Mouse (Mus musculus): ENCODE results near the gene Vps52.
"Not testable (repeated sequence)": the region's sequence is repeated elsewhere in the genome, so short reads cannot be mapped to it uniquely, and the experiment has no call there.

Vps52 gene

DNA sequence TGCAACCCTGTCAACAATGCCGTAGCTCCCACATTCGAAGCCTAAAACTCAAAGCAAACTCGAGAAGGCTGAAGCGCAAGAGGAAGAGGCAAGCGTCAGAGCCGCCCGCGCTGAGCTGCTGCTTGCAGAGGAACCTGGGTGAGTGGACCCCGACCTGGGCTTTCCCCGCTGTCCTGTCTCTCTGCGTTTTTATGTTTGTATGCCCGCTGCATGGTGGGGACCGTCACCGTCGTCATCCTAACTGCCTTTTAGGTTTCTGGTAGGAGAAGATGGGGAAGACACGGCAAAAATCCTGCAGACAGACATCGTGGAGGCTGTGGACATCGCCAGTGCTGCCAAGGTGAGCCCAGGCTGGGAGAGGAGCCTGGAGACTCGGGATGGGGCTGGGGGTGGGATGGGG is 14.2 kb upstream of the Vps52 start:
- no peak for DNase-seq (ENCODE audit: low read depth, low spot score)

DNA sequence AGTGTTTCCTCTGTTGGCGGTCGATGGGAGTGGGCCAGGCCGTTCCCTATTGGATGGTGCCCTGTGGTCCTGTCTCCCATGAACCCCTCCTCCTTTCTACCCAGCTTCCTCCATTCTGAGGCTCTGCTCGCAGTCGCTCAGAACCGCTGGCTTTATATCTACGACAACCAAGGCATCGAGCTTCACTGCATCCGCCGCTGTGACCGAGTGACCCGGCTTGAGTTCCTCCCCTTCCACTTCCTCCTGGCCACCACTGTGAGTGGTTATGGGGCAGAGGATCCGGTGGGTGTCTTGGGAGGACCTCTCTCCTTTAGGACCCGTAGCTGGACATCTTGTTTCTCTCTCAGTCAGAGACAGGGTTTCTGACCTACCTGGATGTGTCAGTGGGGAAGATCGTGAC is 12.2 kb upstream of the Vps52 start:
- no peak for DNase-seq (ENCODE audit: low read depth, low spot score)

DNA sequence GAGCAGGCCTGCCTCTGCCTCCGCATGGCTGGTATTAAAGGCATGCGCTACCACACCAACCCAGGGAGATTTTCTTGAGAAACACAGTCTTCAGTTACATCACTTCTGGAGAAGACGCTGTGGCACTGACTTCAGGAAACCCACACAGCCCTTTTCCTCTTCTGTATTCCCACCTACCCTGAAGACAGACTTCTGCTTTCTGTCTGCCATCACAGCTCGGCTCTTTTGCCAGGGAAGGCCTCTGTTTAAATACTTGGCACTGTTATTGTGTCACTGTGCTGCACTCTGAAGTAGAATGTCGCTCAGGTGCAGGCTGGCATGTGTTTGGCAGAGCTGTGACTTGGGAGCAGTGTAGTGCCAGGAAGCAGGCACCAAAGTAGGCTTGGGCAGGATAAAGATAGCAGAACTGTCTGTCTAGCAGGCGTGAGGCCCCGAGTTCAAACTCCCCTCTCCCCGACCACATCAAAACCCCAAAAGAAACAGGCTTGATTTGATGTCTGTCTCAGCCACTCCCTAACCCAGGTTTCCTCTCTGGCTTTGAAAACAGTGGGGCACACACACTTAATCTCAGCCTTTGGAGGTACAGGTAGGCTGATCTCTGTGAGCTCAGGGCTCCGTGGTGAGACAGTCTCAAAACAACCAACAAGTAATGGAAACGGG is 8.1 kb upstream of the Vps52 start:
- DNase-seq (ENCODE audit: low read depth, low spot score), result no peak

DNA sequence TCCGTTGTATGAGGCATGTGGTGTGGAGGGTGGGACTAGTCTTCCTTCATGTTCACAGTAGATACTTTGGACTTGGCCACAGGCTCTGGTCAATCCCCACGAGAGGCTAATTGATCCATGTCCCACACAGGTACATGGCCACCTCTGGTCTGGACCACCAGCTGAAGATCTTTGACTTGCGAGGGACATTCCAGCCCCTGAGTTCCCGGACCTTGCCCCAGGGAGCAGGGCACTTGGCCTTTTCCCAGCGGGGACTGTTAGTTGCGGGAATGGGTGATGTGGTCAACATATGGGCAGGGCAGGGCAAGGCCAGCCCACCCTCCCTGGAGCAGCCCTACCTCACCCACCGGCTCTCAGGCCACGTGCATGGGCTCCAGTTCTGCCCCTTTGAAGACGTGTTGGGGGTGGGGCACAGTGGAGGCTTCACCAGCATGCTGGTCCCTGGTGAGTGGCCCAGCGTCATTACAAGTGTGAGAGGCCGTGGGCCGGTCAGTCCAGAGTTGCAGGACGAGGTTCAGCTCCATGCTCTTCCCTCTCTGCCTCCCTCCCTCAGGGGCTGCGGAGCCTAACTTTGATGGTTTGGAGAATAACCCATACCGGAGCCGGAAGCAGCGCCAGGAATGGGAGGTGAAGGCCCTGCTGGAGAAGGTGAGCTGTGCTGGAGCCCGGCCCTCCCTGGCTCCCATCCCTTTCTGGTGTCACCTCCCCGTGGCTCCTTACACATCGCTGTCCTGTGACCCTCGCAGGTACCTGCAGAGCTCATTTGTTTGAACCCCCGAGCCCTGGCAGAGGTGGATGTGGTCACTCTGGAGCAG is 7.3 kb upstream of the Vps52 start:
- no peak for DNase-seq (ENCODE audit: low read depth, low spot score)

DNA sequence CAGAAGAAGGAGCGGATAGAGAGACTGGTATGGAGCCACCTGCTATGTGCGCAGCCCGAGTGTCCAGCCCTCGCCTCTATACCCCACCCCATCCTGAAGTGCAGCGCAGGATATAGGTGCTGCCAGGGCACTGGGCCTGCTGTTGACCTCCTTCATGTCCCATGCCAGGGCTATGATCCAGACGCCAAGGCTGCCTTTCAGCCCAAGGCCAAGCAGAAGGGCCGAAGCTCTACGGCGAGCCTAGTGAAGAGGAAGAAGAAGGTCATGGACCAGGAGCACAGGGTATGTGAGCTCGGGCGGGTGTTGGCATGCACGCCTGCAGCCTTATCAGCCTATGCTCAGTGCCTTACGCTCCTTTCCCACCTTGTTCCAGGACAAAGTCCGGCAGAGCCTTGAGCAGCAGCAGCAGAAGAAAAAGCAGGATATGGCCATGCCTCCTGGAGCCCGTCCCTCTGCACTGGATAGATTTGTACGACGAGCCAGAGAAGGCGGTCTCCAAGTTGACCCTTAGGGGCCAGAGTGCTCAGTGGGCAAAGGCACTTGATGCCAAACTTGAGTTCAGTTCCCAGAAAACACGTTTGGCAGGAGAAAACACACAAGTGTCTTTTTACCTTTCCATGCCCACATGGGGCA is 6.6 kb upstream of the Vps52 start:
- no peak for DNase-seq (ENCODE audit: low read depth, low spot score)

DNA sequence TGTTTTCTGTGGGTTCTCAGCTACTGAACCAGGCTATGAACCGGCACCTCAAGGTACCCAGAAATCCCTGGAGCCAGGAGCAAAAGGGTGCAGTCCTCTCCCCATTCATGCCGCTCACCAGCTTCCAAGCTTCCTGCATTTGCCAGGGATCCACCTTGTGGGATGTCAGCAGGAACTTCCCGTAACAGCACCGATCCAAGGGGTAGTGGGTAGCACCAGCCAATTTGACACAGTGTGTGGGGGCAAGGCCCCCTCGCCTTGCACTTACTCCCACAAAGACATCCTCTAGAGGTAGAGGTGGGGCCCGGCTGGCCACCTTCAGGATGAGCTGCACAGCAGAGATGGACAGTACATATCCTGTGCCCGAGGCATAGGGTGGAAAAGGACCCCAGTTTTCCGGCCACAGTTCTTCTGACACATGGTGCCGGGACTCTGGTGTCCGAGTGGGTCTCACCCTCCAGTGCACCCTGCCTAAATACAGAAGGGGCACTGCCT is 5.4 kb upstream of the Vps52 start:
- no peak for DNase-seq (ENCODE audit: low read depth, low spot score)

DNA sequence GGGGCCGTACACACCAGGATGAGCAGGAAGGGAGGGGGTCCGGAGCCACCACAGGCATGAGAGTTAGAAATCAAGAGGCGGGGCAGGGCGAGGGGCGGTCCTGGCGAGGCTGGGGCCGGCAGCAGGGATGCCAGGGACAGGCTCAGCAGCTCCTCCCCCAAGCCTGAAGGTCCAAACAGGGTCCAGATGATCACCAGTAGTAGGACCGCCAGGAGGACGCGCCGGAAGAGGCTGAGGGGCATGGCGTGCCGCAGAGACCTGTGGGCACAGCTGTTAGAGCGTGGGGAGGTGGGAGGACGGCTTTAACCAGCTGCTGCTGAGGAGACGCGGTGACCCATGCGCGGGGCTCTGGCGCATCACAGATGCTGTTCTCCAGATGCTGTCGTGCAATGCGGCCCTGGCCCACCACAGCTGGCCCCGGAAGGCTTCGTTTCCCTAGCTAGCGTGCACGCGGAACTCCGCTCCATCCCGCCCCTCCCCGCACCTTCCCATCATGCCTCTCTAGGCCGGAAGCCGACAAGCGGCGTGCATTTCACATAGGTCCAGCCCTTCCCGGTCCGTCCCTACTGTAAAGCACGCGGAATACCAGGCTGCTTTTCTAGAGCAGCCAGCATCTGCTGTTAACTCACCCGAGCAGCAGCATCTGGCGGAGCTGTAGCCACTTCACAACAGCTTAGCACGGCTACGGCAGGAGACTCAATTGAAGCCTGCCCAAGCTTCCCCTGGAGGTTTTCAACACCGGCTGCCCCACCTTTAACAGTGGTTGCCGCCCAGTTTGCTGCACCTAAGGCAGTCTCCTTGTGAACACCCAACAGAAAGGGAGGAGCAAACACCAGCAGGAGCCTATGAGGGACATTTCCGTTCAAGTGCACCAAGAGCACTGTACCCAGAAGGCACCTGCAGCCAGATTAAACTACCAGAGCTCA is 4.3 kb upstream of the Vps52 start, which contains the start of gene B3galt4:
TSS of gene B3galt4 (minus strand) at position 468 of the 926 bp plus-strand sequence.
- DNase-seq (ENCODE audit: low read depth, low spot score), result peak; percentile 72

DNA sequence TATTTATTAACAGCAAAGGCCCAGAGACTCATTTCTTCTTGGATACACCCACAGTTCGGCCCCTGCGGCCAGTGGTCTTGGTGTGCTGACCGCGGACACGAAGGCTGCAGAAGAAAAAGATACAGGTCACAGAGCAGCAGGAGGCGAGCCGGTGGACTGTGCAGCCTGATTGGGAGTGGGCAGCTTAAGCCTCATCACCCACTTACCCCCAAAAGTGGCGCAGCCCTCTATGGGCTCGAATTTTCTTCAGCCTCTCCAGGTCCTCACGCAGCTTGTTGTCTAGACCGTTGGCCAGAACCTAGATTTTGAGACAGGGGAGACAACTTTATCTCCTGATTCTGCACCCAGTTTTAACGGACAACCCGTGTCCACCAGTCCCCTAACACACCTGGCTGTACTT is 3.6 kb upstream of the Vps52 start:
- not testable (repeated sequence) for DNase-seq (ENCODE audit: low read depth, low spot score)

DNA sequence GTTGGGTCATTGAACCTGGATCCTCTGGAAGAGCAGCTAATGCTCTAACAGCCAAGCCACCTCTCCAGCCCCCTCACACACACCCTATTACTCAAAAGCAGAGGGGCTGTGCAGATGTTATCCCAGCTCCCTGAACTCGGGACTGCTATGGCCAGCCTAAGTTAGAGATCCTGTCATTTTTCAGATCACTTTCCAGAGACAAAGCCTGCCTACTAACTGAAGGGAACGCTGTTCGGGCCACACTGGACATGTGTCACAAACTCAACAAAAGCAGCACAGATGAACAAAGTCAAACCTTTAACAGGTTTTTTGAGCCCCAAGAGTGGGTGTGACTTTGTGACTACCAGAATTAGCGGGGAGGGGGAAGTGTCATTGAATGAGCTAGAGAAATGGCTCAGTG is 2.7 kb upstream of the Vps52 start:
- DNase-seq (ENCODE audit: low read depth, low spot score), result no peak

DNA sequence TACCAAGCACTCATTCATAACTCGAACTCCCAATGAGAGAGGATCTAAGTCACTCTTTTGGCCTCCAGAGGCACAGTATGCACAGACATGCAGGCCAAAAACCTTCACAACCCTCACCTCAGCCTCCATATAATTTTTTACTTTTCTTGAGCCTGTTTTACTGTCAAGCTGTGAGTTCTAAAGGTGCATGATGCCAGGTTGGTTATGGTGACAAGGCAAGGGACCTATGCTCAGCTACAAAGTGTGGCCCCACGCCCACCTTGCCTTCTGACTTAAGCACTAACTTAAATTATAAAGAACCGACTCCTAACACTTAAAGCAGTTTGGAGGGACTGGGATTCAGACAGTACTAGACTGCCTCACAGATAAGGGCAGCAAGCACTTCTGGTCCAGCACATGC is 2.3 kb upstream of the Vps52 start:
- DNase-seq (ENCODE audit: low read depth, low spot score), result no peak

DNA sequence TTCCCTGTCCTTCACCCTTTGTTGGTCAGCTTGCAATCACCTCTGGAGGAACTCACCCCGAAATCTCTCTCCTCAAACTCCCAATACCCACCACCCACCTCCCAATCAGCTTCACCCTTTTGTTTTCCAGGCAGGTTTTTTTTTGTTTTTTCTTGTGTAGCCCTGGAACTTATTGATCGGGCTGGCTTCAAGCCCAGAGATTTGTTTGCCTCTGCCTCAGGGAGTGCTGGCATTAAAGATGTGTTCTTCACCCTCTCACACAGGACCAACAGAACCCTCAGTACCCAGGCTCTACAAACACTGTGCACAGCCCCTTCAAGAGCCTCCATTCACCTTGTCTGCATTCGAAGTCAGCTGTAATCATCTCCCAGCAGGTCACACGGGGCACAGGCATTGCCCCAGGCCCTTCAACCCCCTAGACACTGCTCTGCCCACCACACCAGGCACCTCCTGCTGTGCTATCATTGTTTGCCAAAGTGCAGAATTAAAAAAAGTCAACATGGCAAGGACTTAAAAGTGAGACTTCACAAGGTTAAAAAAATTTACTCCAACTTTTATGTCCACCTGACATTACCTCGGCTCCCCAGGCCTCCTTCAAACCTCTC is 1.5 kb upstream of the Vps52 start:
- no peak for DNase-seq (ENCODE audit: low read depth, low spot score)

DNA sequence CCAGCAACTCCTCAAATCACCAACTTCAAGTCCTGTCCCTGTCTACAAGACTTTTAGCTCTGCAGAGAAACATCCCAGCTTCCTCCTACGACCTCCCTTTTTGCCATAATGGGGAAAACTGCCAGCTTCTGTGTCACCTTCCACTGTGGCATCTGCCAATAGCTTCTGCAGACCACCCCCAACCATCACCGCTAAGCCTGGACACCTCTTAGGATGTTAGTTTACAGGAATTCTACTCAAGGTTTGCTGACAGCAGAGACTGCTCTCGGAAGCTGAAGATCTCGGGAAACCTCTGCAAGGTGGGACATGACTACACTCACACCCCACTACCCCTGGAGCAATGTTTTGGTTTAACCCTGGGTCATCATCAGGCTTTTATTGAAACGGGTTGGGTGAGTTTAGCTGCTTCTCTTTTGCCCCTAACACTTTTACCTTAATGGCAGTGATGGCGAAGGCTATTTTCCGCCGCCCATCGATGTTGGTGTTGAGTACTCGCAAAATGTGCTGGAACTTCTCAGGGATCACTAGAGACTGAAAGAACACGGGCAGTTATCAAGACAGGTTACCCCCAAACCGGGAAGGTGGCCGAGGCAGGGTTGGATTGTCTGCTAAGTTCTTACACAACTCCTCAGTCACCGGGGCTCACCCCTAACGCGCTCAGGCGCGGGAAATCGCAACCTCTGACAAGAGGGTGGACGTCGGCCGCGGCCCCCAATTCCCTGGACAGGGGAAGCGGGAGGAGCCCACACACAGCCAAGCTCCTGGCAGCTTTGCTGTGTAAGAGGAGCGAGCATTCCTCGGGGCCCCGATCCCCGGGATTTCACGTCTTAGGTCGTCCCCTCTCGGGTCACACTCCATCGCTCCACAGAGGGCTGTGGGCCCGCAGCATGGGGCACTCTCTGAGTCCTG is 712 bp upstream of the Vps52 start:
- no peak for DNase-seq (ENCODE audit: low read depth, low spot score)

DNA sequence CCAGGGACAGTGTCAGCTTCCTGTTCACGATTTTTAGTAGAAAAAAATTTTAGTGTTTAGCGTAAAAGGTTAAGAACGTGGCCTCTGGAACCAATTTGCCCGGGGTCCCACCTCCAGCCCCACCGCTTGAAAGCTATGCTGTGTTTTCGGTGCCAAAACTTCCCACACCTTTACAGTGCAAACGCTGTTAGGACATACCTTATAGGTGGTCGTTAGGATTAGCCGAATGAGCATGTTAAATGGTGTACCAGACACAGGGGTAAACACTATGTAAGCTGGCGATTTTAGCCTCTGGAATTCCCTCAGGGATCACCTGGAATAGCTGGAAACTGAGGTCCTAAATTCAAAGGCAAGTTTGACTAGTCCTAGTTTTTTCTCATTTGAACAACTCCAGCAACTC is 724 bp downstream of the Vps52 start:
- no peak for DNase-seq (ENCODE audit: low read depth, low spot score)

DNA sequence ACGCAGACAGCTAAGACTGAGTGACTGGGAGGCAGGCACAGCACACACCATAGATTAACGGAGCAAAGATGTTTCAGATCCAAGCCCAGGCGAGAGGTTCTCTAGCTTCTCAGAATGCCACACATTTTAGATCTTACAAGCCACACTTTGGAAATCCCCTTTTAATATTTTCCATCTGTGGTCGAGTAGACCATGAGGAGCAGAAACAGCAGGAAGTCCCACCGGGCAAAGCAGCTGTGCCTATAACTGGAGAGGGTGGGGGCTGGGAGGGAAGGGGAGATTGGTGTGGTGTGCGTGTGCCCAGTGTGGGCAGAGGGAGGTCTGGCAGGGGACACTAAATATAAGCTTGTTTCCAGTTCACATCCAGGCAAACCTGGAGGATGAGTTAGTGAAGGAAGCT is 1.9 kb downstream of the Vps52 start:
- DNase-seq (ENCODE audit: low read depth, low spot score), result no peak

DNA sequence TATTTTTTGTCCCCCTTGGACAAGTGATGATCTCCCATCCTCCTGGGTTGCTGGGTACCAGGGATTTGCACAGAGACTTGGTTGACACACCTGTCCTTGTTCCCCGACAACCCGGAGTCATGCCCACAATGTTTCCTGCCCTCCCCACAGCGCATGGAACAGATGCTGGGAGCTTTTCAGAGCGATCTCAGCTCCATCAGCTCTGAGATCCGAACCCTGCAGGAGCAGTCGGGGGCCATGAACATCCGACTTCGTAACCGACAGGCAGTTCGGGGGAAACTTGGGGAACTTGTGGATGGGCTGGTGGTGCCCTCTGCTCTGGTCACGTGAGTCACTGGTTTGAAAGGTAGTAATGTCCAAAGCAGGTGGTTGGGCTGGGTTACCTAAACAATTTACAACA is 2.8 kb downstream of the Vps52 start:
- no peak for DNase-seq (ENCODE audit: low read depth, low spot score)

DNA sequence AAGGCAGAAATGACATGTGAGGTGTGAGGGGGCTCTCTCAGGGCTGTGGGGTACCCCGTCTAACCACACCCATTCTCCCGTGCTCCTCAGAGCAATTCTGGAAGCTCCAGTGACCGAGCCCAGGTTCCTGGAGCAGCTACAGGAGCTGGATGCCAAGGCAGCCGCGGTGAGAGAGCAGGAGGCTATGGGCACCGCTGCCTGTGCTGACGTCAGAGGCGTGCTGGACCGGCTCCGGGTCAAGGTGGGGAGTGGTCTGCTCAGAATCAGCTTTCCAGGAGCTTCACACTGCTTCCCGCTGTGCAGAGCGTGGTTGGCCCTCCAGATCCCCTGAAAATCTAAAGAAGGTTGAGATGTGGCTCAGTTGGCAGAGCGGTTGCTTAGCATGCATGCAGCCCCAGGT is 3.5 kb downstream of the Vps52 start:
- DNase-seq (ENCODE audit: low read depth, low spot score), result no peak

DNA sequence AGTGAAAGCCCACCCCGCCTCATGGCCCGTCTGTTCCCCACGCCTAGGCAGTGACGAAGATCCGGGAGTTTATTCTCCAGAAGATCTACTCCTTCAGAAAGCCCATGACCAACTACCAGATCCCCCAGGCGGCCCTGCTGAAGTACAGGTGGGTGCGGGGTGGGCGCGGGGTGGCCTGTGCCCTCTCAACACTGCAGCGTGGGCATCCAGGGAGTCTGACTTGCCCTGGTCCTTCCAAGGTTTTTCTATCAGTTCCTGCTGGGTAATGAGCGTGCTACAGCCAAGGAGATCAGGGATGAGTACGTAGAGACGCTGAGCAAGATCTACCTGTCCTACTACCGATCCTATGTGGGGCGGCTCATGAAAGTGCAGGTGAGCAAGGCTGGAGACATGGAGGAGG is 4.3 kb downstream of the Vps52 start:
- no peak for DNase-seq (ENCODE audit: low read depth, low spot score)

DNA sequence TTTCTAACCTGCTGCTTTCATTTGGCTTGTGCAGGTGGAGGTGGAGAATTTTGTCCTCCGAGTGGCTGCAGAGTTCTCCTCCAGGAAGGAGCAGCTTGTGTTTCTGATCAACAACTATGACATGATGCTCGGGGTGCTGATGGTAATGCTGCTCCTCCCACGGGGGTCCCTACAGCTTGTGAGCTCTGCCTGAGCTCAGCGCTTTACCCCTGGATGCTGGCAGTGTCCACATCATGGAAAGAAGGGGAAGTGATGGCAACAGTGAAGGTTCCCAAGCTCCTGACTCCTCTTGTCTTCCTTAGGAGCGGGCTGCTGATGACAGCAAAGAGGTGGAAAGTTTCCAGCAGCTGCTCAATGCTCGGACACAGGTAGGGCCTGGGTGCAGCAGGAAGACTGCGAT is 7.3 kb downstream of the Vps52 start:
- DNase-seq (ENCODE audit: low read depth, low spot score), result no peak

DNA sequence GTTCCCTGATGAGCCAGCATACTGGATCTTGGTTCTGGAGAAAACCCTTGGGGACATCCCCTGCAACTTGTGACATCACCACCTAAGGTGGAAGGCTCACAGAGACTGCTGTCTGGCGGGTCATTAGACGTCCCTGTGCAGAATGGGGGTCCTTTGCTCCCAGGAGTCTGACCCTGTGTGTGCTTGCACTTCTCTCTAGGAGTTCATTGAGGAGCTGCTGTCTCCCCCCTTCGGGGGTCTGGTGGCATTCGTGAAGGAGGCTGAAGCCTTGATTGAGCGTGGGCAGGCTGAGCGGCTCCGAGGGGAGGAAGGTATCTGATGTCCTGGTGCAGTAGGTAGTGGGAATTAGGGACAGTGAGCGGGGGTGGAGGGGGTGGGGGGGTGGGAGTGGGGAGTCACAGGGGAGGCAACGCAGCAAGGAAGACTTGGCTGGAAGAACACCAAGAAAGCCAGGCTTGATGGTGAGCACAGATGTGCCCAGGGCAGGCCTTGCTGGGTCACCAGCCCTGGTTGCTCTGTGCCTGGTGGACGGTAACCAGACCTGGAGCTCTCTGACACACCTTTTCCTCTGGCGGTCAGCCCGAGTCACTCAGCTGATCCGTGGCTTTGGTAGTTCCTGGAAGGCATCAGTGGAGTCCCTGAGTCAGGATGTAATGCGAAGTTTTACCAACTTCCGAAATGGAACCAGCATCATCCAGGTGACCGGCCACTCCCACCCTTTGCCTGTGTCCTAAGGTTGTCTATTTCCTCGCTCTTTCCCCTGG is 9.7 kb downstream of the Vps52 start:
- no peak for DNase-seq (ENCODE audit: low read depth, low spot score)
